Mouse (Mus musculus) T-helper 17 cell (primary cell): ENCODE results near the gene Slc6a12.

Experiments used
- in situ Hi-C, 2 experiments: fragments of 300-600 bp; cut with MboI, MseI; formaldehyde crosslinking; loops; 1 replicate in 1 of 2; 2 replicates in 1 of 2; pipeline ENCODE4 v1.15.1; 2025; ENCODE audit warnings: high pct_unique_total_duplicates in 2 of 2

Gene Slc6a12

DNA sequence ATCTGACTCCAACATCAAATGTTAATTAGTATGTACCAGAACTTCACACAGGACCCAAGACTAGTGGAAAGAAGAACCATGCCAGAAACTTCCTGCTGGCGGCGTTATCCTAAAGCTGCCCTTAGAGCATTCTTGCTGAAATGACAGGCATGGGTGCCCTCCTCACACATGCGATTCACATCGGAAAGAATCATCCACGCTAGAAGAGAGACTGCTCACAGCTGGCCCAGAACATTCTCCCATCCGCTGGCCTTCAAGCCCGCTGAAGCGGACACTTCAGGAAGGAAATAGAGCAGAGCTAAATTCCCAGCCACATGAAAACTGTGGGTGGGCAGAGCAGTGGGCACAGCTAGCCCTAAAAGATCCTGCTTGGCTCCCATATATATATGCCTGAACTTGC lies 62.4 kb downstream of the Slc6a12 start:
- in situ Hi-C loops = no loop called here

DNA sequence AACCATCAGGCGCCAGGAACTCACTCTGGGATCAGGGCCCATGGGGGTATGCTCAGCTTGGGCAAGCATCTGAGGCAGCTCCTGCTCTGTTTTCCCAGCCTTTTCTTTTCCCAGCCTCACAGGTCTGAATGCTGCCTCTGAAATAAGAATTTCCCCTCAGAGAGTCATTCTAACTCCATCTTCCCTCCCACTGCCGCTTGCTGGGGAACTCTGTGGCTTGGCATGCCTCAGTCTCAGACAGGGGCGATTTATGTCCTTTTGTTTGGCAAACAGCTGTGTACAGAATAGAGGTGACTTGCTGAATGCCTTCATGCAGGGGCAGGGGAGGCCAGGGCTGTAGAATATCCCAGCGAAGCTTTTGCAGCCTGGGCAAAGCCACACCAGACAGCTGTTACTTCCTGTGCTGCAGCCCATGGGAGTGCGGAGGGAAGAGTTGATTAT lies 64.7 kb downstream of the Slc6a12 start:
- in situ Hi-C loops = no loop called here

DNA sequence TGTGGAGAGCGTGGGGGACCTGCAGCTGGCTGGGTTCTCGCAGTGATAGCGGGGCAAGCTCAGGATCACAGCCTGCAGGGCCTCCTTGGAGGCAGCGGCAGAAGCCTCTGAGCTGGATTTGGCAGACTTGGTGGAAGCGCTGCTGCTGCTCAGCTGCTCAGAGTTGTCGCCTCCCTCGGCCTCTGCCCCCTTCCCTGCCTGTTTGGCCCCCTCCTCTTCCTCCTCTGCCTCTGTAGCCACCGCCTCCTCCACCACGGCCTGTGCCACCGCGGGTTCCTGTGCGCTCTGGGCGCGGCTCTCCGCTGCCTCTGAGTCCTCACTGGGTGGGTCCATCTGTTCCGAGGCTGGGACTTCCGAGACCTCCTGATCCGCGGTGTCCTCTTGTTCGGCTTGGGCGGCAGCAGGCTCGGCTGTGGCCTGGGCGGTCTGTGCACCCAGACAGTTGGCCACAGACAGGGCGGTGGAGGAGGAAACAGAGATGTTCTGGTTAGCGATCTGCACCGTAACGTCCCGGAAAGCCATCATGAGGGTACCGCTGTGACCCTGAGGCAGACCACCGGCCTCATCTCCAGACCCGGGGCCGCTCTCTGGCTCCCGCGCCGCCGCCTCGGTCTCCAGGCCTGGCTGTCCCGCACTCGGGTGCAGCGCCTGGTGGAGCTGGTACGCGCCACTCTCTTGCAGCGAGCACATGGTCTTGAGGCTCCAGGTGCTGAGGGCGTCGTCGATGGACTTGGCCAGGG lies 69.9 kb downstream of the Slc6a12 start:
- in situ Hi-C loops = no loop called here
